Mouse (Mus musculus) heart, adult 8-10 months (tissue): ENCODE measurements around the gene Commd6. TPM values are rescaled to one million over a fixed set of nuclear protein-coding genes. Genes with fewer than 3 reads are reported as not detected.
A peak's percentile ranks its signal among the peaks of the same experiment; 100 is the strongest.
"Not testable (repeated sequence)": the region's sequence is repeated elsewhere in the genome, so short reads cannot be mapped to it uniquely, and the experiment has no call there.

Experiments
- DNase-seq: peaks from one replicate; pipeline ENCODE4 v3.0.0; 2022; ENCODE audit warnings: low spot score
- total RNA-seq, 4 experiments: library from RNA; stranded (reverse); gene quantifications; 2 replicates each; pipeline ENCODE4 v1.2.4; 2022

The Commd6 gene
- total RNA-seq, 4 experiments from 2014 or later = 30.4 to 38.5 (median 34.1) TPM

DNA sequence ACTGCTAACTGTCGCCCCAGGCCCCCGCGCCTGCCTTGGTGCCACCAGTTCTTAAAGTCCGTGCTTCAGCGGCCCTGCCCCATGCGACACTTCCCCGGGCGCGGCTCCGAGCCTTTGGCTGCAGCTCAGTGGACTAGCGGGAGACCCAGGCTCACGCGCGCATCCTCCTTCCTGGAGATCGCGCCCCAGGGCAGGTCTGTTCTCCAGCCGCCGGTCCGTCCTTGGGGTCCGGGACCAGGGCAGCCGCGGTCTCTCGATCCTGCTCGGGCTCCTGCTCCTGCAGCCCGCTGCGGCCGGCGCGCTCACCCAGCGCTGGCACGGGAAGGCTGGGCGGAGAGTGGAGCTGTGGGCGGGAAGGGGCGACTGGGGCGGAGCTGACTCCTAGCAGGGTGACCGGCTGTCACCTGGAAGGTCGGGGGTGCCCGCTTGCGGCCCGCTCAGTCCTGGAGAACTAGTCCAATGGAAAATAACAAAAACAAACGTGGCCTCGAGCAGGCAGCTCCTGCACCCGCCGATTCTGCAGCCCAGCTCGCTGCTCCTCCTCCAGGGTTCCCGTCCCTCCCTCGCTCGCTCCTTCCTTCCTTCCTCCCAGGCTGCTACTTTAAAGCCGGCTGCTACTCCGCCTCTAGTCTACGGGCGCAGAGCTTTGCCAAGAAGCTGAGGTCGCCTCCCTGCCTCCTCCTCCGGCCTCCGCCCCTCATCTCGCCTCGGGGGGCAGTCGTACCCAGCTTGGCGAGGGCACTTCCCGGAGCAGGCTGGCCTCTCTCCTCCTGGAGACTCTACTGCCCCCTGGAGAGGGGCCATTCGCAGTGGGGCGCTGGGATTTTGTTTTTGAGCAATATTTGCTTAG is 31.7 kb downstream of the Commd6 start, which contains the start of gene Tbc1d4:
TSS of gene Tbc1d4 (minus strand) at position 673 of the 850 bp plus-strand sequence.
- peak; percentile 82 for DNase-seq

DNA sequence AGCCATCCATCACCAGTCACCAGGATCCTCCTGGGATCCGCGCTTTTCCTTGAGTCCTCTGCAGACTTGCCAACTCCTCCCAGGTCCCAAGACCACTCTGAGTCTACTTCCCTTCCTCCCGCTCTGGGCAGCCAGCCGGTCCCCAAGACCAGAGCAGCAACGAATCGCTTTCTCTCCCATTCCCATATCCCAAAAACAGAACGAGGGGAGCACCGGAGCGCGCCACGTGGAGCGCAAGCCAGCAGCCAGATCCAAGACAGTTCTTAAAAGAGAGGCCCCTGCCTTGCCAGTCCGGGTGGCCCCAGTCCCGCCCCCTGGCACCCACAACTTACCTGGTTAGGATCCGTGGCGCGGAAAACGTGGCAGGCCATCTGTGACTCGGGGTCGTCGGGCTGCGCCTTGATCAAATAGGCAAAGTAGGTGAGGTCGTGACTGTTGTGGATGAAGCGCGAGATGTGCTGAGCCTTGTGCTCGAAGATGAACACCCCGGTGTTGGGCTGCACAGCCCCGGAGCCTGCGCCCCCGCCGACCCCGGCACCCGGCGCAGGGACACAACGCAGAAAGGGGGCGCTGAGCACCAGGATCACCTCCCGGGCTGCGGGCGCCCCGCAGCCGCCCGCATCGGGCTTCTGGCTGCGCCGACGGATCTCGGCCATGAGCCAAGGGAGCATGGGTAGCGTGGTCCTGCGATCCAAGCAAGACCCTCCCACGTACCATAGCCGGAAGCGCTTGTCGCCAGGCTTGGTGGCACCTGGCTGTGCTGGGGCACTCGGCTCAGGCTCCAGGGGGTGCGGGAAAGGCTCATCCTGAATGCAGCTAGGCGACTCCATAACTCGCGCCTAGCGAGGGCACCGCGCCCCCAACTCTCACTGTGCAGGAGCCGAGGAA is 32.6 kb downstream of the Commd6 start:
- DNase-seq = peak; percentile 16

DNA sequence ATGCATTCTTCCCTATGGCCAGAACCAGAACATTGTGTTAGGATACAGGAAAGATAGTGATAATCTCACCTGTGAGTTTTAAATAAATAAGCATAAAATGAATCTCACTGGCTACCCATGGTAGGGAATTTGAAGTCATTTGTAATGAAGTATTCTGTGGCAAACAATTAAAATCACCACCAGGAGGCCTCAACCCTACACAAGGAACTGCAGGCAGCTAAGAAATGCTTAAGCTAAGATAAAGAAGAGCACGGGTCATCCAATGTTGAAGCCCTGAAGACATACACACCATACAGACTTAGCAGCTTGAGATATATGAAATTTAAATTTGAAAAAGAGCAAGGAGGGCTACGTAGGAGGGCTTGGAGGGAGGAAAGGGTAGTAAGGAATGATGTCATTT is 34.6 kb downstream of the Commd6 start:
- no peak for DNase-seq

DNA sequence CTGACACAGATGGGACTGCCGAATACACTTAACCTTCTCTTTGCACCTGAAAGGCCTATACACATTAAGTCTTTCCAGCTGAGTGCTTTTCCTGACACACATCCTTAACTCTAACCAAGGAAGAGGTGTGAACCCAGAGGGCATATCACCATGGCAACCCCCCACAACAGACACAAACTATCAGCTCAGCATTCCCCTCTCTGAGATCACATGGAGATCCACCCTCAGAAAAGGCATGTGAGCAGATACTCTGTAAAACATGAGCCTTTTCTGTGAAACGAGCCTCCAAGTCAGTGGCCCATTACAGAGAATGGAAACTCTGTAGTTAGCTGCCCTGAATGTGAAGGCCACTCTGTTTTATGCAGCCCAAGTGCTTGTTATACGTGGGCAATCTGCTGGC is 37.6 kb downstream of the Commd6 start:
- DNase-seq = no peak

DNA sequence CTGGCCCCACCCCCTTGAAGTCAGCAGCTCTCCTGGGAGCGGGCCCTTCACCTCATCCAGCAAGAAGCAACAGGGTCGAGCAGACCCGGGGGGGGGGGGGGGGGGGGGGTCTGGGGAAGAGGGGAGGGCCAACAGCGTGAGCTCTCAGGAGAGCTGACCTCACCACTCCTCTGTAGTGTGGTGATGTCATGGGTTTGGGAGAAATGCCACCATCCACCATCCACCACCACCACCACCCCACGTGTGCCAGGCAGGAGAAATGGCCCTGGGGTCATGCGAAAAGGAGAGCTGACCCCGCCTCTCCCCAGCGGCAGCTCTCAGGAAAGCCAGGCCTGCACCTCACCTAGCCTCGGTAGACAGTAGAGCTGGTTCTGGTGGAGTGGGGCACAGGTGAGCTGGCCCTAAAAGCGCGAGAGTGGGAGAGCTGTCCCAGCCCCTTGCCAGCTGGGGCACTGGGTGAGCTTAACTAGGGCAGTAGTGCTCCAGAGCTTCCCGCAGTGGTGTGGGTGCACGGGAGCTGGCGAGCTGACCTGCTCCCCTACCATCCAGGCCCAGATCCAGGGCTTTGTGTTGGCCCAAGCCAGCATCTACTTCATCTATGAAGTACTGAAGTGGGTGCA is 43.3 kb downstream of the Commd6 start:
- DNase-seq = no peak

DNA sequence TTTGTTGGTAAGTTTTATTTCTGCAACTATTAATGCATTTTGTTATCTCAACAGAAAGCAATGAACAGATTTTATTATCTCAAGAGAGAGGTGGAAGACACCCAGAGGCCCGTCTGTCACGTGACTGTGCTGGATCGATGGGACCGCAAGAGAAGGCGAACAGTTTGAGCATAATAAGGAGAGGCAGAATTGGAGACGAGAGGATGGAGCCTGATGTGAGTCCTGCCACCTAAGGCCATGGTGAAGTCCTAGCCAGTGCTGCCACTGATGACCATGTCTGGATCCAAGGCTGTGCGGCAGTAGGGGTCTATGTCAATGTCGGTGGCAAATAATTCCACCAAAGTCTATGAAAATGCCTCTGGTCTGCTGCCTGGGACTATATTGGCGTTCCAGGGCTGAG is 43.8 kb downstream of the Commd6 start:
- DNase-seq = no peak

DNA sequence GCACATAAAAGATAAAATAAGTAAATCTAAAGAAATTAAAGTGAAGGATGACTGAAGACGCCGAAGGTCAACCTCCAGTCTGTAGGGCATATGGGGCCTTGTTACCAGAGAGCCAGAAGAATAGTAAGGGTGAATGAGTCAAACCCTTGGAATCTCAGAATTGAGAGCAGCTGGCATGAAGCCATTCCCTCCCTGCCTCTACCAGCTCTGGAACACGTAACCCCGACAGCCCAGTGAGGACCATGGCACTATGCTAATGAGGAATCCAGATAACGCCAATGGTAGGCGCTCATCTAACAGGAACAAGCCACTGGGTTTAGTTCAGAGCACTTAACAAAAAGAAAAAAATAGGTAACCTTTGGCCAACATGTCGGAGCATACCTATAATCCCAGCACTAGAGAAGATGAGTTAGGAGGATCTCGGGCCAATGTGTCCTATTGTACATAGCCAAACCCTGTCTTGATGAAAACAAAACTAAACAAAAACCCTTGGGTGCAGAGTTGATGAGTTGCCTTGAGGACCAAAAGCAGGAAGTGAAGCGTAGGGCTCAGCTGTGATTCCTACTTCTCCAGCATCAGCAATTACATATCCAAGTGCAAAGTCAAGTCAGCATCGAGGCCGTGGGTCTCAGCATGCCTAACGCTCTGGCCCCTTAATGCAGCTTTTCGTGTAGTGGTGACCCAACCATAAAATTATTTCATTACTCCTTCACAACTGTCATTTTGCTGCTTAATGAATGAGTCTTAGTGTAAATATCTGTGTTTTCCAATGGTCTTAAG is 45.0 kb downstream of the Commd6 start:
- DNase-seq = no peak

DNA sequence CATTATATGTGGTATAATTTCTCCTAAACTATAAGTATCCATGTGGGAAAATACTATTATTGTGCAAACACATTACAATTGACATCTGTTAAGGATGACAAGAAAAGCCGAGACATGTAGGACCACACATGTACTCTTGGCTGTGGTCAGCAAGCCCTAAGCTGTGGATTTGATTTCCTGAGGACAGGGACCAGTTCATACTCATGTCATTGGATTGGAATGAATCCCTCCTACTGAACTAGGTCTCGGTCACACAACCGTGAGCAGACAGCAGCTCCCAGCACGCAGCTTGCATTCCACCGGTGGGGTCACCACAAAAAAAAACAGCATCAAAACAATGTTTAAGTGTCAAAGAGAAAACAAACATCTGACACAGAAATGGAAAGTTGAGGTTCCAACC is 46.5 kb downstream of the Commd6 start:
- DNase-seq = no peak

DNA sequence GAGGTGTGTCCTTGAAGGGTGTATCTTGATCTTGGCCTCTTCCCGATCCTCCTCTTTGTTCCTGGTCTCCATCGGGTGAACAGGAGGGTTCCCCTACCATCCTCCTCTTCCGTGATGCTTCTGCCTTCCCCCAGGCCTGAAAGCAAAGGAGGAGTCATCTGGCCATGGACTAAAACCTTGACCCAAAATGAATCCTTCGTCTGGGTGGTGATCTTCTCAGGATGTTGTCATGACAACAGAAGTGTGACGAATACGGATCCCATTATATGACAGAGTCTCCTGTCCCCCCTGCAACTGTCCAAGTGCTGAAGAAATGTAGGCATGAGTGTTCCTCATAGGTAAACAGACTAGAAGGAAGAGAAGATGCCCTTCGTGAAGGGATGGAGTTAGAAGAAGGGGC is 47.1 kb downstream of the Commd6 start:
- DNase-seq = no peak

DNA sequence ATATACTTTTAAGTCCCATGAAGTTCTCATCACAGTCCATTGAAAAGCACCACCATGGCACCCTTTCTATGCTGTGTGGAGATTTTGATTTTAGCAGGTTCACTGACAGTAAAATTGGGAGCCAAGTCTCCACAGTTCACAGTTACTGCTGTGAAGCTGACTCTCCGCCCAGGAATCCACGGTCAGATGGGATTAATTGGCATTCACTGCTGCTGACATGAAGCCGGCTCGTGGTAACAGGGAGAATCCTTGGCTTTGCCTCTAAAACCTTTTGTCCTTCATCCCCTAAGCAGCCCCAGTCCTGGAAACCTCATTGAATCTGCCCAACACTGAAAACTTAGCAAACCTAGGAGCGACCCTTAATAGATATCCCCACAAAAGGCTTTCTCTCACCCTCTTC is 49.4 kb downstream of the Commd6 start:
- no peak for DNase-seq

DNA sequence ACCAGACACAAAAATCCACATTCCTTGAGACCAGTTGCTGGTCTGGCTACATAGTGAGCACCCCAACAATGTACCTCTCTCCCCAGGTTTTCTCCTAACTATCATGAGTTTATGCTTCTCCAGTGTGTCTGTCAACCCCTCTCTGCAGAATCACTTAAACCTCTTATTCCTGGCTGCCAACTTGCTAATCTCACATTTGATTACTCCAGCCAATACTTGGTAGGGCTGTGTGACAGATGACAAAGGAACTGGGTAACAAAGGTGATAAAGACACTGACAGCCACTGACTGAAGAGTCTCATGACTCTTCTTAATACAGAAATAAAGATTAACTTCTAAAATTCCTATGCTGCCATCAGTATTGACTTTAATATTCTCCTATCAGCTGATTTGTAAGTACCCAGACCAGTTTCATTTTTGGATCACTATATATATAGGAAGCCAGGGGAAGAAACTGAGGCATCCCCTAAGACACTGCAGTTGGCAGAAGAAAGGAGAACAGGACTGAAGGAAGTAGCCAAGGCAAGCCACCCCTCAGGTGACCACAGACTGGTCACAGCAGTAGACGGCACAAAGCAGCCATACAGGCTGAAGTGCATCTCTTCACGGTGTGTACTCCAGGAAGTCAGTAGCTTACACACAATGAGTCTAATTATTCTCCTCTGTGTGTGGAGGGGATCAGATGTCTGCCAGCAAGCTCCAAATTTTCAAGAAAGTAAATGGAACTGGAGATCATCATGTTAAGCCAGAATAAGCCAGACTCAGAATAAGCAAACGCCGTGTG is 52.1 kb downstream of the Commd6 start:
- not testable (repeated sequence) for DNase-seq

DNA sequence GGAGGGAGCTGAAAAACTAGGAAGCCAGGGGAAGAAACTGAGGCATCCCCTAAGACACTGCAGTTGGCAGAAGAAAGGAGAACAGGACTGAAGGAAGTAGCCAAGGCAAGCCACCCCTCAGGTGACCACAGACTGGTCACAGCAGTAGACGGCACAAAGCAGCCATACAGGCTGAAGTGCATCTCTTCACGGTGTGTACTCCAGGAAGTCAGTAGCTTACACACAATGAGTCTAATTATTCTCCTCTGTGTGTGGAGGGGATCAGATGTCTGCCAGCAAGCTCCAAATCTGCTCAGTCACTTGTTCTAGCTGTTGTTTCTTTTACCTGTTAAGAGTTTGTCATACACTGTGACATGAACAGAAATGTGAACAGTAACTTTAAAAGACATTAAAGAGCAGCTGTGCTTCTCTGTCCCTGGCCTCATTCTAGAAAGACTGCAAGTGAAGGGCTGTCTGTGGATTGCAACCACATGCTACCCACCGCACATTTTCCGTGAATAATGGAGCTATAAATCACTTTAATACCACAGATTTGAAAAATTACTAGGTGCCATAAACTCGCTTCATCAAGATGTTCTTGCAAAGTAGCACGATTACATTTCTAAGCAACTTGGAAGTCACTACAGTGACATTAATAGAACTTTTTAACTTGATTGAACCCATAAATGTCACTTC is 53.0 kb downstream of the Commd6 start:
- not testable (repeated sequence) for DNase-seq

DNA sequence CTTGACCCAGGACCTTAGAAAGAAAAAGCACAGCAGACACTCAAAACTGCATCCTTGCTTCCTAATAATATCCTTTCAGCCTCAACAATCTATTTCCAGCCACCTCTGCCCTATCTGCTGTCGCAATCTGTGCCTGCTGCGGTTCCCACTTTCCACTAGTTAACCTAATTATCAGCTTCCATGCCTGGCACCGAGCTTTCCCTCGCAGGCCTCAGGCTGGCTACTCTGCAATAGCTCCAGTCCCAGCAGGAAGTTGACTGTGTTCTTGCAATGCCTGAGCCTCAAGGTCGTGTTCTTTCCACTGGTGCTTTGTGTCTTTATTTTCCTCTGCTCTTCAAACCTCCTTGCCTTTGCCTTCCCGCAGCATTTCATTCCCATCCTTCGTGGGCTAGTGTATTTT is 54.4 kb downstream of the Commd6 start:
- no peak for DNase-seq

Other genes with a start within 250 kb of the Commd6 start
- 100 to 1,000 TPM in 1 of 4 experiments, 10 to 100 TPM in 3; 78.5 to 103 (median 84.6) TPM for gene Tbc1d4, start 31.5 kb downstream of the Commd6 start, total RNA-seq
- gene Uchl3, start 13.3 kb upstream of the Commd6 start, total RNA-seq = 10 to 100 TPM; 40.0 to 47.3 (median 43.6) TPM
- gene Gm9922, start 89.1 kb upstream of the Commd6 start, total RNA-seq = 1 to 10 TPM in 1 of 4 experiments, under 1 TPM in 2, not detected in 1; 0.72 to 2.0 (median 0.98) TPM
- 100 to 1,000 TPM; 393 to 433 (median 398) TPM for gene Lmo7, start 89.3 kb upstream of the Commd6 start, total RNA-seq